Mouse (Mus musculus): ENCODE results near the gene Slc4a1.

The Slc4a1 gene

DNA sequence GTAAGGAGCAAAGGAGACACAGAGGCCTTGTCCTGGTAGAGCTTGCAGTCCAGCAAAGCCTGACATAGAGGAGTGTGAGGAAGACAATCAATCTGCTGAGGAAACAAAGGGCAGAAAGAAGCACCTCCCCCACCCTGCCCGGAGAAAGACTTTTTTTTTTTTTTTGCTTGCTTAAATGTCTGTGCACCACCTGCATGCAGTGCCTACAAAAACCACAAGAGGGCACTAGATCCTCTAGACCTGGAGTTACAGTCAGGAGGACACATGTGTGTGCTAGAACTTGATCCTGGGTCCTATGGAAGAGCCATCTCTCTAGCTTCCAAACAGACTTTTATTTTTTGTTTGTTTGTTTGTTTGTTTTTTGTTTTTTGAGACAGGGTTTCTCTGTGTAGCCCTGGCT, 66.2 kb downstream of the Slc4a1 start:
- DNase-seq (ENCODE audit: low spot score) = peak; percentile 78

Data from embryo, embryonic 10 days (tissue).